Mouse (Mus musculus) liver, adult 10 weeks (tissue): ENCODE results near the gene Tnpo3. TPM values are rescaled to one million over a fixed set of nuclear protein-coding genes. Genes with fewer than 3 reads are reported as not detected.

Experiments used
- polyA plus RNA-seq: library from polyadenylated mRNA; stranded (reverse); fragments of 350-450 nt; fragmentation: Illumina TruSeq; extraction: RNeasy Lipid Tissue Mini Kit (QIAGEN cat#74804); gene quantifications from one replicate; pipeline ENCODE4 v1.2.3, GENCODE M21; 2014; ENCODE audit warnings: low read depth, low replicate concordance

Gene Tnpo3
- 30.2 TPM for polyA plus RNA-seq

DNA sequence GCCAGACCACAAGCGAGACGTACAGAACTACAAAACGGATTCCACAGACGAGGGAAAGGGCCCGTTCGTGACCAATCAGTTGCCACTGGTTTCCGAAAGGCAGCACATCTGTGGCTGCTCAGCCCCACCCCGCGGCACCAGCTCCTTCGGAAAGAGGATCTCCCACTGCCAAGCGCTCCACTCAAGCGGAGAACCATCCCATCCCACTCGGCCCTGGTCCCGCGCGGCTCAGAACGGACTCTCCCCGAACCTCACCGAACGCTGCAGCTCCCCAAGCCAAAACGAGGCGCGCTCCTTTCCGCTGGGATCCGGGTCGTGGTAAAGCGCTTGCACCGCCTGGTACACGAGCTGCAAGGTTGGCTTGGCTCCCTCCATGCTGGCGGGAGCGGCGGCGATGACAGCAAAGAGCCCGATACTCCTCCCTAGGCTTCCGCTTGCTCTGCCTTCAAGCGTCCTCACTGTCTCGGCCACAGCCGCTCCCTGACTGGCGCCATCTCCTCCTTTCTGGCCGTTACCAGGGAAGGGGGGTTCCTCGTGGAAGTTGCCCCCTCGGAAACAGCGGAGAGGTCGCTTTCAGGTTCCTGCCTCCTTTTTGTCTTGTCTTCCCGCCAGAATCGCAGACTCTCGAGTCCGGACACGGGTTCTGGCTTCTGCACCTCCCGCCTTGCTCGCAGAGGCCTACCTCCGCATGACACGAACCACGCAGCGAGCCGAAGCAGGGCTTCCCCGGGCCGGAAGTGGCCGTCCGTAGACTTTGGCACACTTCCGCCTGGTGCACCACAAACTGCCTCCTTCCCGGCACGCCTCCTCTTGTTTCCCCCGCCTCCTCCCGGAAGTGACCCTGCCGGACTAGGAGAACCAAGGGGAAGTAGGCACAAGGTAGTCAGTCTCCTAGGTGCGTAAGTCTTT lies at the start of gene Tnpo3:
Gene Tnpo3, minus strand, starts transcription at position 777 of the 909 bp plus-strand sequence.

DNA sequence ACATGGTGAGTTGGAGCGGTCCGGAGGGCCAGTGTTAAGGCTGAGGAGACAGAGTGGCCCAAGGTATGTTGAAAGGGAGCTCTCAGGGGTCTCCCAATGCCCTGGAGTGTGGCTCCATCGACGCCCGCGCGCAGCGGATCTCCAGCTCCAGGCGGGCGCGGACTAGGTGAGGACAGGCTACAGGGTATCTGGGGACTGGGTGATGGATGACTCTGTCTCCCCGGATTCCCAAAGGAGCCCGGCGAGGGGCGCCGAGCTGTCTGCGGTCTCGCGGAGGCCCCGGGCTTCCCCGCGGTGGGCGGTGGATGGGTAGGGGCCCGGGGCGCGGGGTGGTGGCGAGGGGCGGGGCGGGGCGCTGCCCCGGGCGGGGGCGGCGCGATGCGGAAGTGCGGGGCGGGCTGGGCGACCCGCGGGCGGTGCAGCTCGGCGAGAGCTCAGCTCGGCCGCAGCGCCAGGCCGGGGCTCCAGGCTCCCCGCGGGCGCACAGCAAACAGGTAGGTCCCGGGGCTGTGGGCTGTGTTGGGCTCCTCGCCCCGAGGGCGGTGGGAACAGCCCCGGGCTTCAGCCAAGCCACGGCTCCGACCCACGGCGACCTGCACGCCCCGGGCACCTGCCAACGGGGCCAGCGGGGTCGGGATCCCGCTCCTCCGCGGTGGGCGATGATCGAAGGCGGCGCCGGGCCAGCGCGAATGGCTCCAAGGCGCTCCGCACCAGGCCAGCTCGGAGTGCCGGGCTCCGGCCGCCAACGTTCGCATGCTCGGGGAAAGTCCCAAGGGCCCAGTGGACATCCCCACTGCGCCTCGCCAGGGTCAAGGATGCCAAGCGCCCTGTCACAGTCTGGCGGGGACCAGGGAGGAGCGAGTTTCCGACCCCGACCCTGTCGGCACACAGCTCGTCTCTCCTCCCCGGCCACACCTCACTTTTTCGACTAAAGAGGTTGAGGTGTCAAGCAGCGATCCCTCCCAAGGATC lies 83.1 kb downstream of the Tnpo3 start, which contains the start of gene Irf5:
Gene Irf5, plus strand, starts transcription at position 345 of the 971 bp plus-strand sequence.

GRCm38 (mm10) chr6:29507447-29508309 lies 102.0 kb downstream of the Tnpo3 start, which contains the start of gene Kcp:
TSS of gene Kcp (minus strand) at chr6:29507952.

Other genes with a start within 250 kb of the Tnpo3 start
- gene Opn1sw, start 221.4 kb downstream of the Tnpo3 start, polyA plus RNA-seq: not detected
- gene Ccdc136, start 213.6 kb downstream of the Tnpo3 start, polyA plus RNA-seq: 0.45 TPM
- gene Flnc, start 176.6 kb downstream of the Tnpo3 start, polyA plus RNA-seq: not detected
- 21.1 TPM for gene Atp6v1f, start 142.2 kb downstream of the Tnpo3 start, polyA plus RNA-seq
- gene Atp6v1fnb, start 138.4 kb downstream of the Tnpo3 start, polyA plus RNA-seq: not detected
- not detected for gene Kcp, start 101.9 kb downstream of the Tnpo3 start, polyA plus RNA-seq
- gene Irf5, start 83.3 kb downstream of the Tnpo3 start, polyA plus RNA-seq: 5.7 TPM
- gene Tspan33, start 84.3 kb upstream of the Tnpo3 start, polyA plus RNA-seq: 1.7 TPM
- gene Smo, start 125.6 kb upstream of the Tnpo3 start, polyA plus RNA-seq: 1.5 TPM
- gene Ahcyl2, start 158.1 kb upstream of the Tnpo3 start, polyA plus RNA-seq: 15.2 TPM